29 mouse cellular contexts compared by ENCODE assay signal in the genomic region with DNA sequence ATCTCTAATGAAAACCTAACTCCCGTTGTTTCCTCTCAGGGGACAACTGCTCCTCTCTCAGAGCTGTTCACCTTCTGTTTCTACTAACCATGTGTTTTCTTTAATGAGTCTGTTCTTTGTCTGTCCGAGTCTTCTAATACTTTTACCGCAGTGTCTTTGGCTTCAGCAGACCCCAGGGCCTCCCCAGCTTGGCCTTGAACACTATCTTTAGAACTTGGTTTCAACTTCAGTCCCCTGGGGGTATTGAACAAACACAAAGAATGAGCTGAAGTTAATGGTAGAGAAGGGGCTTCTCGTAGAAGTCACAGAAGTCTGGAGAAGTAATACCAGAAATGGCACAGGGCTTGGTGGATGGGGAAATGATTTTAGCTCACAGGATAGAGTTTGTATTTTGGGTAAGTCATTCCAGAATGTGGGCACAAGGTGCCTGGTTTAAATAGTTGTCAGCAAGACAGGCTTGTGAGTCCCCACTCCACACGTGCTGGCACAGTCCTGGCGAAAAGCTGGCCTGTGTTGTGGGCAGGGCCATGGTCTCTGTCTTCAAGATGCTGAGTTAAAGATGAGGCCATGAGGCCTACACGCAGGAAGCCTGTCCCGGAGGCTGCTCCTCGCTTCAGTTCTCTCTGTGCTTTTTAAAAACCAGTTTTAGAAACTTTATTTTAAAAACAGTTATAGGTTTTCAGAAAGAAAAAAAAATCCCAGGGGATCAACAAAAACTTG. TPM values are rescaled to one million over a fixed set of nuclear protein-coding genes. Genes with fewer than 3 reads are reported as not detected.
A peak's percentile ranks its signal among the peaks of the same experiment; 100 is the strongest.
DNase-seq lines count a peak whose midpoint lies in the region; ATAC-seq and TF ChIP-seq lines count a peak whose summit lies in the region.
"Had no signal": no experiment of that assay in that cellular context is flagged by ENCODE, and none has a peak within 500 bp of the region (broad histone marks: within the 10 kb centered on the region; RNA-seq: fewer than 3 reads in every experiment).

No protein-coding gene starts in this region.

- H3K4me2 ChIP-seq in heart, embryonic 11.5 days = no peak overlapping the region
- no peak overlapping the region for H3K4me2 ChIP-seq in liver, embryonic 12.5 days
- H3K4me2 ChIP-seq in lung, postnatal 0 days (replicated peaks; ENCODE audit: low read depth, low read length) = no peak overlapping the region
- H3K4me2 ChIP-seq: embryonic facial prominence, embryonic 13.5 days; embryonic facial prominence, embryonic 15.5 days; forebrain, embryonic 12.5 days had no signal

- H3K27ac ChIP-seq in heart, embryonic 11.5 days (ENCODE audit: low read depth, low read length) = no peak overlapping the region
- H3K27ac ChIP-seq in liver, adult 2 months (replicated peaks; ENCODE audit: insufficient read depth, low read depth, low read length) = peak overlapping the region; percentile 97
- H3K27ac ChIP-seq in liver, embryonic 12.5 days = no peak overlapping the region
- H3K27ac ChIP-seq in lung, postnatal 0 days (ENCODE audit: low read length) = peak overlapping the region; percentile 34
- H3K27ac ChIP-seq: embryonic facial prominence, embryonic 13.5 days; embryonic facial prominence, embryonic 15.5 days; forebrain, embryonic 10.5 days; forebrain, embryonic 12.5 days had no signal

- no peaks in the 10 kb centered on the region for H3K36me3 ChIP-seq in heart, embryonic 11.5 days (ENCODE audit: control insufficient read depth, insufficient read depth, low read length)
- peaks cover 35% of the 10 kb centered on the region for H3K36me3 ChIP-seq in liver, adult 2 months (ENCODE audit: control insufficient read depth, insufficient read depth, low read length)
- H3K36me3 ChIP-seq in liver, embryonic 12.5 days = no peaks in the 10 kb centered on the region
- H3K36me3 ChIP-seq in lung, postnatal 0 days (ENCODE audit: insufficient read depth, low read length) = no peaks in the 10 kb centered on the region
- H3K36me3 ChIP-seq: embryonic facial prominence, embryonic 13.5 days; embryonic facial prominence, embryonic 15.5 days; forebrain, embryonic 10.5 days; forebrain, embryonic 12.5 days had no signal

- peaks cover 8% of the 10 kb centered on the region; the same call in 1 of the 2 replicates for H3K79me2 ChIP-seq in liver, adult 2 months (ENCODE audit: control insufficient read depth, insufficient read depth, low read length)

- no peak for TF ChIP-seq CTCF in liver, adult 2 months (IDR thresholded peaks at IDR 0.05; ENCODE audit: low read depth, low read length)
- TF ChIP-seq CTCF in lung, postnatal 0 days (IDR thresholded peaks at IDR 0.05) = no peak
- TF ChIP-seq CTCF in lung, adult 2 months (IDR thresholded peaks at IDR 0.05; ENCODE audit: insufficient read depth, low read length) = no peak

- TF ChIP-seq POLR2A in liver, adult 2 months (IDR thresholded peaks at IDR 0.05; ENCODE audit: extremely low read depth, insufficient read depth, low read length) = no peak
- TF ChIP-seq POLR2A in lung, adult 2 months (IDR thresholded peaks at IDR 0.05; ENCODE audit: borderline replicate concordance, extremely low read depth, low read depth, low read length) = no peak

- no peaks in the 10 kb centered on the region for H3K9me3 ChIP-seq in heart, embryonic 11.5 days (replicated peaks; ENCODE audit: control insufficient read depth, low read length)
- H3K9me3 ChIP-seq in liver, embryonic 12.5 days (replicated peaks) = no peaks in the 10 kb centered on the region
- no peaks in the 10 kb centered on the region for H3K9me3 ChIP-seq in lung, postnatal 0 days (ENCODE audit: low read length)
- H3K9me3 ChIP-seq: embryonic facial prominence, embryonic 13.5 days; embryonic facial prominence, embryonic 15.5 days; forebrain, embryonic 10.5 days; forebrain, embryonic 12.5 days had no signal

- peak; percentile 66 for DNase-seq in heart, adult 11 months
- no peak for DNase-seq in liver, adult 2 months (ENCODE audit: extremely low read depth, low read depth, low spot score)
- no peak for DNase-seq in lung, postnatal 0 days (ENCODE audit: low spot score)
- no peak for DNase-seq in lung, adult 2 months
- DNase-seq: adrenal gland, adult 2 months; adrenal gland, postnatal 10 days; adrenal gland, postnatal 25 days; B cell, adult 2 months; cerebellum, adult 11 months; cerebellum, adult 18-20 months; cerebellum, adult 8-10 months; cerebellum, adult 9-11 months; cerebellum, postnatal 14 days; cerebellum, postnatal 36 days; embryo, embryonic 11 days had no signal

- H3K4me1 ChIP-seq in heart, embryonic 11.5 days (ENCODE audit: control insufficient read depth, insufficient read depth, low read length) = no peaks in the 10 kb centered on the region
- H3K4me1 ChIP-seq in liver, adult 2 months (ENCODE audit: control insufficient read depth, insufficient read depth, low read length) = peaks cover 21% of the 10 kb centered on the region
- H3K4me1 ChIP-seq in liver, embryonic 12.5 days = no peaks in the 10 kb centered on the region
- peaks cover 3% of the 10 kb centered on the region; the same call in 1 of the 2 replicates for H3K4me1 ChIP-seq in lung, postnatal 0 days (ENCODE audit: insufficient read depth, low read depth, low read length)
- no peaks in the 10 kb centered on the region for H3K4me1 ChIP-seq in lung, adult 2 months (ENCODE audit: control insufficient read depth, insufficient read depth, low read length)
- H3K4me1 ChIP-seq: embryonic facial prominence, embryonic 15.5 days; forebrain, embryonic 12.5 days had no signal

- no peak overlapping the region for H3K4me3 ChIP-seq in heart, embryonic 11.5 days (ENCODE audit: low read depth, low read length)
- H3K4me3 ChIP-seq in liver, adult 2 months (ENCODE audit: insufficient read depth, low read depth, low read length) = no peak overlapping the region
- H3K4me3 ChIP-seq in liver, embryonic 12.5 days = no peak overlapping the region
- no peak overlapping the region for H3K4me3 ChIP-seq in lung, postnatal 0 days (ENCODE audit: low read depth, low read length)
- no peak overlapping the region for H3K4me3 ChIP-seq in lung, adult 2 months (replicated peaks; ENCODE audit: extremely low read depth, low read depth, low read length)
- H3K4me3 ChIP-seq: embryonic facial prominence, embryonic 13.5 days; embryonic facial prominence, embryonic 15.5 days; erythroblast, embryonic 14.5 days; forebrain, embryonic 10.5 days; forebrain, embryonic 12.5 days had no signal

- no peak for ATAC-seq in heart, embryonic 11.5 days (replicated peaks; ENCODE audit: insufficient number of reproducible peaks, low FRiP score, low TSS enrichment)
- no peak for ATAC-seq in liver, embryonic 12.5 days
- no peak for ATAC-seq in lung, postnatal 0 days
- ATAC-seq: CD4-positive, CD25-positive, alpha-beta regulatory T cell, adult 4 months; forebrain, embryonic 14.5 days; forebrain, embryonic 16.5 days had no signal

- WGBS in heart, embryonic 11.5 days (ENCODE audit: insufficient replicate concordance) = 57% methylated on average over 9 of the region's 9 CpGs
- 65% methylated on average over 9 of the region's 9 CpGs for WGBS in liver, adult 2 months
- WGBS in liver, embryonic 12.5 days (ENCODE audit: insufficient replicate concordance) = 55% methylated on average over 9 of the region's 9 CpGs
- WGBS in lung, postnatal 0 days = 65% methylated on average over 9 of the region's 9 CpGs
- WGBS in lung, adult 2 months = 61% methylated on average over 9 of the region's 9 CpGs

- no peak for TF ChIP-seq EP300 in lung, postnatal 0 days (IDR thresholded peaks at IDR 0.05)

- peaks cover 11% of the 10 kb centered on the region for H3K27me3 ChIP-seq in heart, embryonic 11.5 days (ENCODE audit: control insufficient read depth, insufficient read depth, low read length)
- no peaks in the 10 kb centered on the region for H3K27me3 ChIP-seq in liver, adult 2 months (ENCODE audit: control insufficient read depth, insufficient read depth, low read length)
- 0 out of 2 replicates have a peak, but pooled peaks cover 1% of the 10 kb centered on the region for H3K27me3 ChIP-seq in liver, embryonic 12.5 days (replicated peaks)
- H3K27me3 ChIP-seq in lung, postnatal 0 days (replicated peaks; ENCODE audit: insufficient read depth, low read length) = no peaks in the 10 kb centered on the region

- H3K9ac ChIP-seq in heart, embryonic 11.5 days (ENCODE audit: low read depth, low read length) = no peak overlapping the region
- H3K9ac ChIP-seq in liver, adult 2 months (ENCODE audit: low read depth, low read length) = peak overlapping the region; percentile 64
- H3K9ac ChIP-seq in liver, embryonic 12.5 days = no peak overlapping the region
- no peak overlapping the region for H3K9ac ChIP-seq in lung, postnatal 0 days (replicated peaks; ENCODE audit: low read depth)
- H3K9ac ChIP-seq: embryonic facial prominence, embryonic 13.5 days; embryonic facial prominence, embryonic 15.5 days; forebrain, embryonic 12.5 days had no signal

RNA-seq across cellular contexts. Expression of a gene that starts 5.3 kb away (rescaled TPM):
- not detected in 2 replicates for polyA plus RNA-seq in heart, embryonic 11.5 days (2014; fragmentation: Nextera tagmentation; extraction: Ambion mirVana)
- 97.5 and 130 TPM in 2 replicates for total RNA-seq in liver, adult 2 months (2014; rRNA removed)
- 92.9 and 108 TPM in 2 replicates for polyA plus RNA-seq in liver, adult 2 months (2012; rRNA removed)
- polyA plus RNA-seq in liver, embryonic 12.5 days (2016; fragmentation: Nextera tagmentation; extraction: Ambion mirVana) = 0.62 and 0.71 TPM in 2 replicates
- polyA plus RNA-seq in lung, postnatal 0 days (2015; fragmentation: Nextera tagmentation; extraction: Ambion mirVana) = 28.0 and 35.9 TPM in 2 replicates
- 41.0 and 56.3 TPM in 2 replicates for polyA plus RNA-seq in lung, adult 2 months (2012; rRNA removed)
- total RNA-seq: common myeloid progenitor, adult 5-6 weeks; MEL had no signal
- polyA plus RNA-seq: brain, embryonic 14.5 days; CD4-positive, CD25-positive, alpha-beta regulatory T cell, adult 4 months; embryonic facial prominence, embryonic 11.5 days; erythroblast, embryonic 14.5 days; forebrain, embryonic 10.5 days; forebrain, embryonic 12.5 days; forebrain, embryonic 14.5 days; forebrain, embryonic 16.5 days had no signal

RNA-seq across cellular contexts. Expression of a gene that starts 28.1 kb away (rescaled TPM):
- not detected in 2 replicates for polyA plus RNA-seq in heart, embryonic 11.5 days (2014; fragmentation: Nextera tagmentation; extraction: Ambion mirVana)
- total RNA-seq in liver, adult 2 months (2014; rRNA removed) = not detected in 2 replicates
- not detected in 2 replicates for polyA plus RNA-seq in liver, adult 2 months (2012; rRNA removed)
- not detected in 2 replicates for polyA plus RNA-seq in liver, embryonic 12.5 days (2016; fragmentation: Nextera tagmentation; extraction: Ambion mirVana)
- 529 and 716 TPM in 2 replicates for polyA plus RNA-seq in lung, postnatal 0 days (2015; fragmentation: Nextera tagmentation; extraction: Ambion mirVana)
- 565 and 735 TPM in 2 replicates for polyA plus RNA-seq in lung, adult 2 months (2012; rRNA removed)
- total RNA-seq: adrenal gland, adult 2 months; adrenal gland, postnatal 25 days; common myeloid progenitor, adult 5-6 weeks; MEL had no signal
- polyA plus RNA-seq: adrenal gland, adult 2 months; CD4-positive, CD25-positive, alpha-beta regulatory T cell, adult 4 months; embryonic facial prominence, embryonic 11.5 days; embryonic facial prominence, embryonic 13.5 days; erythroblast, embryonic 14.5 days; forebrain, embryonic 10.5 days had no signal

RNA-seq across cellular contexts. Expression of a gene that starts 53.1 kb away (rescaled TPM):
- polyA plus RNA-seq in heart, embryonic 11.5 days (2014; fragmentation: Nextera tagmentation; extraction: Ambion mirVana) = 0.14 and 0.19 TPM in 2 replicates
- 2.2 and 2.6 TPM in 2 replicates for total RNA-seq in liver, adult 2 months (2014; rRNA removed)
- 1.4 and 4.4 TPM in 2 replicates for polyA plus RNA-seq in liver, adult 2 months (2012; rRNA removed)
- polyA plus RNA-seq in liver, embryonic 12.5 days (2016; fragmentation: Nextera tagmentation; extraction: Ambion mirVana) = 0.72 and 0.85 TPM in 2 replicates
- polyA plus RNA-seq in lung, postnatal 0 days (2015; fragmentation: Nextera tagmentation; extraction: Ambion mirVana) = 20.5 and 21.1 TPM in 2 replicates
- 32.1 and 33.3 TPM in 2 replicates for polyA plus RNA-seq in lung, adult 2 months (2012; rRNA removed)
- polyA plus RNA-seq: CD4-positive, CD25-positive, alpha-beta regulatory T cell, adult 4 months; erythroblast, embryonic 14.5 days had no signal

RNA-seq across cellular contexts. Expression of a gene that starts 58.7 kb away (rescaled TPM):
- polyA plus RNA-seq in heart, embryonic 11.5 days (2014; fragmentation: Nextera tagmentation; extraction: Ambion mirVana) = 20.8 and 21.0 TPM in 2 replicates
- 16.6 and 23.4 TPM in 2 replicates for total RNA-seq in liver, adult 2 months (2014; rRNA removed)
- polyA plus RNA-seq in liver, adult 2 months (2012; rRNA removed) = 39.2 and 41.5 TPM in 2 replicates
- polyA plus RNA-seq in liver, embryonic 12.5 days (2016; fragmentation: Nextera tagmentation; extraction: Ambion mirVana) = 32.2 and 35.9 TPM in 2 replicates
- polyA plus RNA-seq in lung, postnatal 0 days (2015; fragmentation: Nextera tagmentation; extraction: Ambion mirVana) = 6.4 and 6.5 TPM in 2 replicates
- polyA plus RNA-seq in lung, adult 2 months (2012; rRNA removed) = 8.9 TPM in 2 replicates

RNA-seq across cellular contexts. Expression of a gene that starts 59.9 kb away (rescaled TPM):
- polyA plus RNA-seq in heart, embryonic 11.5 days (2014; fragmentation: Nextera tagmentation; extraction: Ambion mirVana) = 0.17 and 0.18 TPM in 2 replicates
- total RNA-seq in liver, adult 2 months (2014; rRNA removed) = 0.09 TPM in 1 of 2 replicates, not detected in the other
- not detected in 2 replicates for polyA plus RNA-seq in liver, adult 2 months (2012; rRNA removed)
- polyA plus RNA-seq in liver, embryonic 12.5 days (2016; fragmentation: Nextera tagmentation; extraction: Ambion mirVana) = 0.11 and 0.13 TPM in 2 replicates
- not detected in 2 replicates for polyA plus RNA-seq in lung, postnatal 0 days (2015; fragmentation: Nextera tagmentation; extraction: Ambion mirVana)
- not detected in 2 replicates for polyA plus RNA-seq in lung, adult 2 months (2012; rRNA removed)
- total RNA-seq: adrenal gland, adult 2 months; adrenal gland, postnatal 10 days; adrenal gland, postnatal 25 days; common myeloid progenitor, adult 5-6 weeks had no signal
- polyA plus RNA-seq: adrenal gland, adult 2 months; brain, embryonic 14.5 days; CD4-positive, CD25-positive, alpha-beta regulatory T cell, adult 4 months; embryonic facial prominence, embryonic 11.5 days; erythroblast, embryonic 14.5 days; forebrain, embryonic 14.5 days had no signal

Comparison
In these comparisons a context has a peak if more than half of its experiments do, and no peak if none do; other contexts are left out.
1. H3K27ac ChIP-seq: peak in liver, adult 2 months (single experiment) and lung, postnatal 0 days (single experiment); none in heart, embryonic 11.5 days (single experiment) and liver, embryonic 12.5 days (single experiment).
2. RNA of a gene that starts 5.3 kb away (polyA plus RNA-seq): 92.9 to 108 TPM in liver, adult 2 months, 41.0 to 56.3 TPM in lung, adult 2 months and 28.0 to 35.9 TPM in lung, postnatal 0 days; 0.62 to 0.71 TPM in liver, embryonic 12.5 days and not detected in heart, embryonic 11.5 days; every median in the first group is over 10 times any median in the second.
3. RNA of a gene that starts 28.1 kb away (polyA plus RNA-seq): 565 to 735 TPM in lung, adult 2 months and 529 to 716 TPM in lung, postnatal 0 days; not detected in heart, embryonic 11.5 days, not detected in liver, adult 2 months and not detected in liver, embryonic 12.5 days; every median in the first group is over 100 times any median in the second.